Mouse (Mus musculus) embryo, embryonic 9.5 days (tissue): ENCODE measurements around the gene Urb1.

Source experiments
- DNase-seq: peaks from one replicate; pipeline ENCODE4 v3.0.0-alpha.2; 2017; ENCODE audit errors: extremely low spot score

The Urb1 gene

DNA sequence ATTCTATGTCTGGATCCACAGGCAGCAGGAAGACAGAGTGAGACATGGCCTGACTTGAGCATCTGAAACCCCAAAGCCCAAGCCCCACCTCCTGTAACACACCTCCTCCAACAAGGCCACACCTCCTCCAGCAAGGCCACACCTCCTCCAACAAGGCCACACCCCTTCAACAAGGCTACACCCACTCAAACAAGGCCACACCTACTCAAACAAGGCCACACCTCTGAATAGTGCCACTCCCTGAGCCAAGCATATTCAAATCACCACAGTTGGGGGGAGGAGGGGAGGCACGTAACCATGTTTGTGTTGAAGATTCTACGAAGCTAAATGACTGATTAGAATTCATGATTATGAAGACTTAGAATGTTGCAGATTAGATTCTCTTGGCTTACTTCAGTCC lies 108.7 kb downstream of the Urb1 start:
- DNase-seq = no peak
